Mouse (Mus musculus) megakaryocyte, embryonic 14.5 days (primary cell): Measurements from ENCODE around the gene Vmn1r214. TPM values are rescaled to one million over a fixed set of nuclear protein-coding genes. Genes with fewer than 3 reads are reported as not detected.

Source experiments
- H3K27me3 ChIP-seq: replicated peaks from 2 replicates; pipeline ENCODE3; 2012; ENCODE audit warnings: inconsistent platforms
- H3K36me3 ChIP-seq: replicated peaks from 2 replicates; pipeline ENCODE3; 2012; ENCODE audit warnings: low read length, inconsistent platforms, mixed read lengths
- H3K4me1 ChIP-seq: 2 replicates; pipeline ENCODE4 v1.6.1; 2012; ENCODE audit warnings: inconsistent platforms
- H3K4me3 ChIP-seq: replicated peaks from 2 replicates; pipeline ENCODE3; 2012; ENCODE audit warnings: moderate library complexity, mild to moderate bottlenecking, inconsistent platforms
- H3K9me3 ChIP-seq: 2 replicates; pipeline ENCODE4 v1.6.1; 2012; ENCODE audit warnings: inconsistent platforms
- FLI1 ChIP-seq: IDR thresholded peaks from 2 replicates; pipeline ENCODE4 v1.6.1; 2012; ENCODE audit warnings: low read length, inconsistent platforms, mixed read lengths
- GATA1 ChIP-seq: IDR thresholded peaks from 3 replicates; pipeline ENCODE4 v1.6.1; 2012; ENCODE audit warnings: mixed read lengths, low read length, inconsistent platforms, borderline replicate concordance
- polyA plus RNA-seq: library from polyadenylated mRNA; stranded (reverse); fragments of >175 nt; gene quantifications from 2 replicates; pipeline ENCODE4 v1.2.3, GENCODE M21; 2012; ENCODE audit warnings: low replicate concordance; ENCODE audit not compliant: insufficient read depth

The Vmn1r214 gene
- not detected in 2 replicates for polyA plus RNA-seq

- H3K4me1 ChIP-seq, result no peaks in the 10 kb centered on the region
- TF ChIP-seq FLI1 (no peak), GATA1 (no peak)
Observed at GRCm38 (mm10) chr13:23030118-23030517, at the start of gene Vmn1r214. TSS of gene Vmn1r214 (plus strand) at chr13:23030418.

GRCm38 (mm10) chr13:22990214-22990891 is 39.9 kb upstream of the Vmn1r214 start:
- Histone ChIP-seq H3K4me3 (no peak overlapping the region), H3K9me3 (peaks cover 21% of the 10 kb centered on the region), H3K27me3 (no peaks in the 10 kb centered on the region), H3K36me3 (no peaks in the 10 kb centered on the region), H3K4me1 (no peaks in the 10 kb centered on the region)
- TF ChIP-seq FLI1, result no peak
- no peak for TF ChIP-seq GATA1

More at GRCm38 (mm10) chr13:23030118-23030517, at the start of gene Vmn1r214:
- Histone ChIP-seq H3K4me3 (no peak within 1 kb of the TSS), H3K27me3 (no peaks in the 10 kb centered on the region), H3K9me3 (peaks cover 7% of the 10 kb centered on the region; the same call in 1 of the 2 replicates), H3K36me3 (no peaks in the 10 kb centered on the region)

GRCm38 (mm10) chr13:22992178-22992700 is 38.0 kb upstream of the Vmn1r214 start:
- Histone ChIP-seq H3K4me3 (no peak overlapping the region), H3K27me3 (no peaks in the 10 kb centered on the region), H3K9me3 (peaks cover 37% of the 10 kb centered on the region), H3K4me1 (no peaks in the 10 kb centered on the region), H3K36me3 (no peaks in the 10 kb centered on the region)
- TF ChIP-seq GATA1, result no peak

- no peaks in the 10 kb centered on the region for H3K4me1 ChIP-seq
- TF ChIP-seq GATA1 (no peak), FLI1 (no peak)
Observed at GRCm38 (mm10) chr13:22992721-22993120, 37.5 kb upstream of the Vmn1r214 start.

GRCm38 (mm10) chr13:23007356-23007755 is 22.9 kb upstream of the Vmn1r214 start, which contains the start of gene Vmn1r213:
TSS of gene Vmn1r213 (plus strand) at chr13:23007656.
- H3K36me3 ChIP-seq, result no peaks in the 10 kb centered on the region
- H3K27me3 ChIP-seq, result no peaks in the 10 kb centered on the region
- H3K9me3 ChIP-seq, result peaks cover 2% of the 10 kb centered on the region; the same call in 1 of the 2 replicates
- no peaks in the 10 kb centered on the region for H3K4me1 ChIP-seq
- TF ChIP-seq GATA1, result no peak
- no peak for TF ChIP-seq FLI1
- no peak within 1 kb of the TSS for H3K4me3 ChIP-seq

More at GRCm38 (mm10) chr13:22992721-22993120, 37.5 kb upstream of the Vmn1r214 start:
- Histone ChIP-seq H3K4me3 (no peak overlapping the region), H3K27me3 (no peaks in the 10 kb centered on the region), H3K36me3 (no peaks in the 10 kb centered on the region), H3K9me3 (peaks cover 42% of the 10 kb centered on the region)

- TF ChIP-seq FLI1 (no peak), GATA1 (no peak)
- Histone ChIP-seq H3K36me3 (no peaks in the 10 kb centered on the region), H3K4me3 (no peak overlapping the region), H3K4me1 (no peaks in the 10 kb centered on the region), H3K9me3 (0 out of 2 replicates have a peak, but pooled peaks cover 3% of the 10 kb centered on the region), H3K27me3 (no peaks in the 10 kb centered on the region)
Observed at GRCm38 (mm10) chr13:23018158-23018557, 12.1 kb upstream of the Vmn1r214 start.

GRCm38 (mm10) chr13:23024812-23025211 is 5.4 kb upstream of the Vmn1r214 start:
- no peaks in the 10 kb centered on the region for H3K4me1 ChIP-seq
- H3K36me3 ChIP-seq, result no peaks in the 10 kb centered on the region
- no peak overlapping the region for H3K4me3 ChIP-seq
- TF ChIP-seq GATA1 (no peak), FLI1 (no peak)
- H3K27me3 ChIP-seq, result no peaks in the 10 kb centered on the region
- H3K9me3 ChIP-seq, result peaks cover 15% of the 10 kb centered on the region; the same call in 1 of the 2 replicates

- TF ChIP-seq GATA1 (no peak), FLI1 (no peak)
- no peaks in the 10 kb centered on the region for H3K9me3 ChIP-seq
- H3K4me1 ChIP-seq, result no peaks in the 10 kb centered on the region
- H3K36me3 ChIP-seq, result no peaks in the 10 kb centered on the region
- no peaks in the 10 kb centered on the region for H3K27me3 ChIP-seq
- H3K4me3 ChIP-seq, result no peak overlapping the region
Observed at GRCm38 (mm10) chr13:23057778-23058177, 27.6 kb downstream of the Vmn1r214 start.

GRCm38 (mm10) chr13:23067725-23068124 is 37.5 kb downstream of the Vmn1r214 start, which contains the start of gene Vmn1r215:
TSS of gene Vmn1r215 (plus strand) at chr13:23068025.
- no peaks in the 10 kb centered on the region for H3K36me3 ChIP-seq

GRCm38 (mm10) chr13:23069312-23069711 is 39.1 kb downstream of the Vmn1r214 start:
- Histone ChIP-seq H3K27me3 (no peaks in the 10 kb centered on the region), H3K9me3 (no peaks in the 10 kb centered on the region), H3K4me1 (no peaks in the 10 kb centered on the region), H3K4me3 (no peak overlapping the region), H3K36me3 (no peaks in the 10 kb centered on the region)
- TF ChIP-seq FLI1 (no peak), GATA1 (no peak)

More at GRCm38 (mm10) chr13:23067725-23068124, 37.5 kb downstream of the Vmn1r214 start, which contains the start of gene Vmn1r215:
- TF ChIP-seq GATA1, result no peak
- TF ChIP-seq FLI1, result no peak
- Histone ChIP-seq H3K27me3 (no peaks in the 10 kb centered on the region), H3K4me1 (no peaks in the 10 kb centered on the region), H3K4me3 (no peak within 1 kb of the TSS), H3K9me3 (no peaks in the 10 kb centered on the region)

Other genes starting within 250 kb of the Vmn1r214 start
- 0.34 TPM in 1 of 2 replicates, not detected in the other for gene Vmn1r209, start 220.7 kb upstream of the Vmn1r214 start, polyA plus RNA-seq
- not detected in 2 replicates for gene Vmn1r210, start 199.1 kb upstream of the Vmn1r214 start, polyA plus RNA-seq
- not detected in 2 replicates for gene Vmn1r211, start 172.9 kb upstream of the Vmn1r214 start, polyA plus RNA-seq
- gene Vmn1r212, start 146.2 kb upstream of the Vmn1r214 start, polyA plus RNA-seq, result not detected in 2 replicates
- not detected in 2 replicates for gene Vmn1r213, start 22.8 kb upstream of the Vmn1r214 start, polyA plus RNA-seq
- gene Vmn1r215, start 37.6 kb downstream of the Vmn1r214 start, polyA plus RNA-seq, result 5.8 TPM in 1 of 2 replicates, not detected in the other
- gene Vmn1r217, start 87.8 kb downstream of the Vmn1r214 start, polyA plus RNA-seq, result not detected in 2 replicates
- not detected in 2 replicates for gene Vmn1r218, start 102.7 kb downstream of the Vmn1r214 start, polyA plus RNA-seq
- gene Vmn1r219, start 128.9 kb downstream of the Vmn1r214 start, polyA plus RNA-seq, result 0.07 TPM in 1 of 2 replicates, not detected in the other
- gene Vmn1r220, start 157.6 kb downstream of the Vmn1r214 start, polyA plus RNA-seq, result not detected in 2 replicates
- not detected in 2 replicates for gene Vmn1r221, start 183.7 kb downstream of the Vmn1r214 start, polyA plus RNA-seq
- not detected in 2 replicates for gene Vmn1r222, start 205.5 kb downstream of the Vmn1r214 start, polyA plus RNA-seq
- not detected in 2 replicates for gene Vmn1r223, start 216.7 kb downstream of the Vmn1r214 start, polyA plus RNA-seq